Mouse (Mus musculus) brain, embryonic 14.5 days (tissue): ENCODE results near the gene Cnih1.

Experiments
- CTCF ChIP-seq: fragments of 200-500 bp; IDR thresholded peaks from 2 replicates; pipeline ENCODE4 v1.5.1; 2012; ENCODE audit warnings: inconsistent platforms, mild to moderate bottlenecking, moderate library complexity, borderline replicate concordance; ENCODE audit not compliant: insufficient read depth, insufficient read length; ENCODE audit errors: extremely low read depth
- POLR2A ChIP-seq: fragments of 200-500 bp; IDR thresholded peaks from 2 replicates; pipeline ENCODE4 v1.6.1; 2012; ENCODE audit warnings: mild to moderate bottlenecking, inconsistent platforms, borderline replicate concordance; ENCODE audit not compliant: poor library complexity, insufficient read depth, insufficient read length, severe bottlenecking; ENCODE audit errors: extremely low read depth

- TF ChIP-seq POLR2A (no peak), CTCF (no peak)
These were observed 27.0 kb downstream of the Cnih1 start for GRCm38 (mm10) chr14:46761186-46761585.
